ENCODE assay signal across 8 mouse cellular contexts in genomic region chr2:71211591-71212359, GRCm38 (mm10). TPM values are rescaled to one million over a fixed set of nuclear protein-coding genes. Genes with fewer than 3 reads are reported as not detected.
DNase-seq lines count a peak whose midpoint lies in the region; ATAC-seq and TF ChIP-seq lines count a peak whose summit lies in the region.

Gene Dync1i2 (plus strand): TSS chr2:71211706.

- H3K4me3 ChIP-seq in E14TG2a.4 (replicated peaks; ENCODE audit: low read length) = peak within 1 kb of the TSS; percentile 100
- peak within 1 kb of the TSS; percentile 94 for H3K4me3 ChIP-seq in forebrain, embryonic 12.5 days (replicated peaks)
- peak within 1 kb of the TSS; percentile 90 for H3K4me3 ChIP-seq in heart, postnatal 0 days (ENCODE audit: low read depth, low read length)
- peak within 1 kb of the TSS; percentile 100 for H3K4me3 ChIP-seq in liver, embryonic 16.5 days (ENCODE audit: low read depth, low read length)
- H3K4me3 ChIP-seq in neural tube, embryonic 13.5 days = peak within 1 kb of the TSS; percentile 90
- H3K4me3 ChIP-seq in testis, adult 2 months (ENCODE audit: control insufficient read depth, low read depth, low read length) = peak within 1 kb of the TSS; percentile 99

- no peaks in the 10 kb centered on the region for H3K27me3 ChIP-seq in E14TG2a.4 (ENCODE audit: insufficient read depth, low read length)
- no peaks in the 10 kb centered on the region for H3K27me3 ChIP-seq in forebrain, embryonic 12.5 days
- no peaks in the 10 kb centered on the region for H3K27me3 ChIP-seq in heart, postnatal 0 days (ENCODE audit: control insufficient read depth, insufficient read depth, low read length)
- H3K27me3 ChIP-seq in liver, embryonic 16.5 days (ENCODE audit: control insufficient read depth, insufficient read depth, low read depth, low read length) = no peaks in the 10 kb centered on the region
- no peaks in the 10 kb centered on the region for H3K27me3 ChIP-seq in neural tube, embryonic 13.5 days
- no peaks in the 10 kb centered on the region for H3K27me3 ChIP-seq in testis, adult 2 months (ENCODE audit: control insufficient read depth, insufficient read depth, low read length)

- peak within 1 kb of the TSS; percentile 96 for H3K9ac ChIP-seq in forebrain, embryonic 12.5 days
- peak within 1 kb of the TSS; percentile 89 for H3K9ac ChIP-seq in heart, postnatal 0 days (replicated peaks; ENCODE audit: low read depth, low read length)
- peak within 1 kb of the TSS; percentile 97 for H3K9ac ChIP-seq in liver, embryonic 16.5 days (ENCODE audit: low read depth, low read length)
- H3K9ac ChIP-seq in neural tube, embryonic 13.5 days = peak within 1 kb of the TSS; percentile 98

- TF ChIP-seq EP300 in heart, postnatal 0 days (IDR thresholded peaks at IDR 0.05; ENCODE audit: low read depth) = peak; percentile 84; the same call in 1 of the 2 replicates

- H3K36me3 ChIP-seq in E14TG2a.4 (ENCODE audit: insufficient read depth, low read length) = peaks cover 25% of the 10 kb centered on the region
- H3K36me3 ChIP-seq in forebrain, embryonic 12.5 days (replicated peaks) = peaks cover 17% of the 10 kb centered on the region
- H3K36me3 ChIP-seq in heart, postnatal 0 days (replicated peaks; ENCODE audit: control insufficient read depth, insufficient read depth, low read length) = peaks cover 6% of the 10 kb centered on the region; the same call in 1 of the 2 replicates
- H3K36me3 ChIP-seq in liver, embryonic 16.5 days (ENCODE audit: control insufficient read depth, insufficient read depth) = peaks cover 5% of the 10 kb centered on the region; the same call in 1 of the 2 replicates
- peaks cover 22% of the 10 kb centered on the region for H3K36me3 ChIP-seq in neural tube, embryonic 13.5 days
- no peaks in the 10 kb centered on the region for H3K36me3 ChIP-seq in testis, adult 2 months (ENCODE audit: control insufficient read depth, insufficient read depth, low read length)

- no peaks in the 10 kb centered on the region for H3K9me3 ChIP-seq in E14TG2a.4 (ENCODE audit: low read length)
- no peaks in the 10 kb centered on the region for H3K9me3 ChIP-seq in forebrain, embryonic 12.5 days
- H3K9me3 ChIP-seq in heart, postnatal 0 days (replicated peaks; ENCODE audit: control insufficient read depth, low read length) = no peaks in the 10 kb centered on the region
- no peaks in the 10 kb centered on the region for H3K9me3 ChIP-seq in liver, embryonic 16.5 days (replicated peaks; ENCODE audit: control insufficient read depth, low read length)
- no peaks in the 10 kb centered on the region for H3K9me3 ChIP-seq in neural tube, embryonic 13.5 days

- H3K27ac ChIP-seq in forebrain, embryonic 12.5 days = peak within 1 kb of the TSS; percentile 84
- H3K27ac ChIP-seq in heart, postnatal 0 days (ENCODE audit: low read depth) = peak within 1 kb of the TSS; percentile 73
- peak within 1 kb of the TSS; percentile 88 for H3K27ac ChIP-seq in liver, embryonic 16.5 days (ENCODE audit: low read length)
- peak within 1 kb of the TSS; percentile 91 for H3K27ac ChIP-seq in neural tube, embryonic 13.5 days (replicated peaks)
- H3K27ac ChIP-seq in testis, adult 2 months (ENCODE audit: control insufficient read depth, insufficient read depth, low read depth, low read length) = peak within 1 kb of the TSS; percentile 98

- under 1% methylated on average over 57 of the region's 57 CpGs for WGBS in forebrain, embryonic 12.5 days
- WGBS in heart, postnatal 0 days = under 1% methylated on average over 57 of the region's 57 CpGs
- WGBS in liver, embryonic 16.5 days (ENCODE audit: insufficient replicate concordance) = under 1% methylated on average over 57 of the region's 57 CpGs
- under 1% methylated on average over 57 of the region's 57 CpGs for WGBS in neural tube, embryonic 13.5 days

- peaks cover 7% of the 10 kb centered on the region for H3K4me1 ChIP-seq in E14TG2a.4 (replicated peaks; ENCODE audit: low read depth, low read length)
- H3K4me1 ChIP-seq in forebrain, embryonic 12.5 days = peaks cover 12% of the 10 kb centered on the region
- H3K4me1 ChIP-seq in heart, postnatal 0 days (ENCODE audit: control insufficient read depth, insufficient read depth) = peaks cover 10% of the 10 kb centered on the region
- peaks cover 5% of the 10 kb centered on the region for H3K4me1 ChIP-seq in liver, embryonic 16.5 days (ENCODE audit: control insufficient read depth, low read depth, low read length)
- peaks cover 11% of the 10 kb centered on the region for H3K4me1 ChIP-seq in neural tube, embryonic 13.5 days (replicated peaks)
- H3K4me1 ChIP-seq in testis, adult 2 months (ENCODE audit: control insufficient read depth, insufficient read depth, low read length) = no peaks in the 10 kb centered on the region; the same call in 1 of the 2 replicates

- peak; percentile 100 for ATAC-seq in forebrain, embryonic 12.5 days (ENCODE audit: low FRiP score)
- ATAC-seq in heart, postnatal 0 days (ENCODE audit: insufficient read depth, low read depth) = peak; percentile 100
- peak; percentile 99 for ATAC-seq in liver, embryonic 16.5 days (ENCODE audit: low read depth)
- ATAC-seq in neural tube, embryonic 13.5 days (ENCODE audit: low read depth) = peak; percentile 100

- TF ChIP-seq CTCF in E14TG2a.4 (conservative IDR thresholded peaks at IDR 0.05; ENCODE audit: low read length) = no peak
- no peak for TF ChIP-seq CTCF in heart, postnatal 0 days (IDR thresholded peaks at IDR 0.05; ENCODE audit: low read depth)
- no peak for TF ChIP-seq CTCF in testis, adult 2 months (IDR thresholded peaks at IDR 0.05; ENCODE audit: control insufficient read depth, insufficient read depth, insufficient replicate concordance, low read depth, low read length)

- peak within 1 kb of the TSS; percentile 58 for H3K4me2 ChIP-seq in forebrain, embryonic 12.5 days
- peak within 1 kb of the TSS; percentile 64 for H3K4me2 ChIP-seq in heart, postnatal 0 days (ENCODE audit: low read depth, low read length)
- H3K4me2 ChIP-seq in liver, embryonic 16.5 days (ENCODE audit: low read depth, low read length) = peak within 1 kb of the TSS; percentile 65
- peak within 1 kb of the TSS; percentile 65 for H3K4me2 ChIP-seq in neural tube, embryonic 13.5 days

- DNase-seq in c-Kit-positive CD71-positive TER-119-positive erythroid progenitor cells, embryonic 14.5 days (ENCODE audit: low spot score) = peak; percentile 89
- DNase-seq in heart, postnatal 0 days (ENCODE audit: low spot score) = peak; percentile 97
- peak; percentile 89 to 95 for DNase-seq in kidney, postnatal 4 days

- TF ChIP-seq POLR2A in testis, adult 2 months (IDR thresholded peaks at IDR 0.05; ENCODE audit: control insufficient read depth, low read depth, low read length) = peak; percentile 90

RNA-seq across cellular contexts. Expression of gene Dync1i2, which starts in this region (rescaled TPM):
- 171 and 182 TPM in 2 replicates for polyA plus RNA-seq in forebrain, embryonic 12.5 days (2016; fragmentation: Nextera tagmentation; extraction: Ambion mirVana)
- total RNA-seq in heart, postnatal 0 days (2014; rRNA removed; ENCODE audit: low replicate concordance) = 48.5 and 53.7 TPM in 2 replicates
- polyA plus RNA-seq in heart, postnatal 0 days (2015; fragmentation: Nextera tagmentation; extraction: Ambion mirVana) = 55.6 and 57.4 TPM in 2 replicates
- 23.2 and 25.1 TPM in 2 replicates for polyA plus RNA-seq in liver, embryonic 16.5 days (2015; fragmentation: Nextera tagmentation; extraction: Ambion mirVana)
- 194 and 208 TPM in 2 replicates for polyA plus RNA-seq in neural tube, embryonic 13.5 days (2015; fragmentation: Nextera tagmentation; extraction: Ambion mirVana)
- 40.6 and 46.5 TPM in 2 replicates for polyA plus RNA-seq in testis, adult 2 months (2012; rRNA removed)

Comparison
In these comparisons a context has a peak if more than half of its experiments do, and no peak if none do; other contexts are left out.
1. Peak in every context shown above with its lines: DNase-seq, ATAC-seq, H3K4me3 ChIP-seq and H3K27ac ChIP-seq.